Mouse (Mus musculus): ENCODE measurements around the gene Kcnk7. TPM values are rescaled to one million over a fixed set of nuclear protein-coding genes. Genes with fewer than 3 reads are reported as not detected.

Gene Kcnk7
- polyA plus RNA-seq, 1 experiment, result not detected

GRCm38 (mm10) chr19:5745756-5746710 lies 41.9 kb downstream of the Kcnk7 start:
- Histone ChIP-seq H3K4me1 (ENCODE audit: control insufficient read depth, insufficient read depth, low read length) (no peaks in the 10 kb centered on the region), H3K27ac (ENCODE audit: control insufficient read depth, insufficient read depth, low read depth, low read length, poor library complexity) (no peak overlapping the region), H3K4me3 (replicated peaks; ENCODE audit: control insufficient read depth, low read depth, low read length) (no peak overlapping the region)
- 48% methylated on average over 36 of the region's 36 CpGs for WGBS
- TF ChIP-seq POLR2A (IDR thresholded peaks at IDR 0.05; ENCODE audit: borderline replicate concordance, control insufficient read depth, low read depth, low read length) (no peak), CTCF (IDR thresholded peaks at IDR 0.05; ENCODE audit: control insufficient read depth, insufficient read depth, low read length) (no peak)

- no peak overlapping the region for H3K4me3 ChIP-seq (replicated peaks; ENCODE audit: control insufficient read depth, low read depth, low read length)
- WGBS, result 78% methylated on average over 12 of the region's 12 CpGs
- H3K27ac ChIP-seq (ENCODE audit: control insufficient read depth, insufficient read depth, low read depth, low read length, poor library complexity), result no peak overlapping the region
- no peaks in the 10 kb centered on the region for H3K4me1 ChIP-seq (ENCODE audit: control insufficient read depth, insufficient read depth, low read length)
- TF ChIP-seq CTCF (IDR thresholded peaks at IDR 0.05; ENCODE audit: control insufficient read depth, insufficient read depth, low read length) (no peak), POLR2A (IDR thresholded peaks at IDR 0.05; ENCODE audit: borderline replicate concordance, control insufficient read depth, low read depth, low read length) (no peak)
Observed at GRCm38 (mm10) chr19:5746907-5747363, 42.8 kb downstream of the Kcnk7 start.

- WGBS, result 65% methylated on average over 6 of the region's 6 CpGs
- Histone ChIP-seq H3K27ac (ENCODE audit: control insufficient read depth, insufficient read depth, low read depth, low read length, poor library complexity) (no peak overlapping the region), H3K4me3 (replicated peaks; ENCODE audit: control insufficient read depth, low read depth, low read length) (no peak overlapping the region), H3K4me1 (ENCODE audit: control insufficient read depth, insufficient read depth, low read length) (no peaks in the 10 kb centered on the region)
- no peak for TF ChIP-seq POLR2A (IDR thresholded peaks at IDR 0.05; ENCODE audit: borderline replicate concordance, control insufficient read depth, low read depth, low read length)
- TF ChIP-seq CTCF (IDR thresholded peaks at IDR 0.05; ENCODE audit: control insufficient read depth, insufficient read depth, low read length), result no peak
Observed at GRCm38 (mm10) chr19:5749476-5749875, 45.3 kb downstream of the Kcnk7 start.

- Histone ChIP-seq H3K4me3 (replicated peaks; ENCODE audit: control insufficient read depth, low read depth, low read length) (no peak overlapping the region), H3K4me1 (ENCODE audit: control insufficient read depth, insufficient read depth, low read length) (no peaks in the 10 kb centered on the region), H3K27ac (ENCODE audit: control insufficient read depth, insufficient read depth, low read depth, low read length, poor library complexity) (no peak overlapping the region)
- WGBS, result 79% methylated on average over 22 of the region's 22 CpGs
- TF ChIP-seq POLR2A (IDR thresholded peaks at IDR 0.05; ENCODE audit: borderline replicate concordance, control insufficient read depth, low read depth, low read length) (no peak), CTCF (IDR thresholded peaks at IDR 0.05; ENCODE audit: control insufficient read depth, insufficient read depth, low read length) (no peak)
Observed at GRCm38 (mm10) chr19:5750951-5751350, 46.8 kb downstream of the Kcnk7 start.

- TF ChIP-seq CTCF (IDR thresholded peaks at IDR 0.05; ENCODE audit: control insufficient read depth, insufficient read depth, low read length) (no peak), POLR2A (IDR thresholded peaks at IDR 0.05; ENCODE audit: borderline replicate concordance, control insufficient read depth, low read depth, low read length) (no peak)
- WGBS, result 65% methylated on average over 20 of the region's 20 CpGs
- Histone ChIP-seq H3K4me1 (ENCODE audit: control insufficient read depth, insufficient read depth, low read length) (no peaks in the 10 kb centered on the region), H3K27ac (ENCODE audit: control insufficient read depth, insufficient read depth, low read depth, low read length, poor library complexity) (no peak overlapping the region), H3K4me3 (replicated peaks; ENCODE audit: control insufficient read depth, low read depth, low read length) (no peak overlapping the region)
Observed at GRCm38 (mm10) chr19:5751742-5752141, 47.6 kb downstream of the Kcnk7 start.

GRCm38 (mm10) chr19:5756321-5756985 lies 52.3 kb downstream of the Kcnk7 start:
- H3K4me3 ChIP-seq (replicated peaks; ENCODE audit: control insufficient read depth, low read depth, low read length), result no peak overlapping the region
- WGBS, result 48% methylated on average over 29 of the region's 29 CpGs
- no peaks in the 10 kb centered on the region for H3K4me1 ChIP-seq (ENCODE audit: control insufficient read depth, insufficient read depth, low read length)
- TF ChIP-seq POLR2A (IDR thresholded peaks at IDR 0.05; ENCODE audit: borderline replicate concordance, control insufficient read depth, low read depth, low read length) (no peak; the same call in 1 of the 2 replicates), CTCF (IDR thresholded peaks at IDR 0.05; ENCODE audit: control insufficient read depth, insufficient read depth, low read length) (no peak)
- H3K27ac ChIP-seq (ENCODE audit: control insufficient read depth, insufficient read depth, low read depth, low read length, poor library complexity), result no peak overlapping the region

Other genes with a start within 250 kb of the Kcnk7 start
- 4.3 and 8.0 TPM in 2 replicates for gene Ccdc85b, start 246.5 kb upstream of the Kcnk7 start, polyA plus RNA-seq (2011; ENCODE audit: insufficient read depth, insufficient read length, low replicate concordance, missing spikeins)
- gene Fibp, start 243.8 kb upstream of the Kcnk7 start, polyA plus RNA-seq (2011; ENCODE audit: insufficient read depth, insufficient read length, low replicate concordance, missing spikeins), result 76.0 and 88.6 TPM in 2 replicates
- 9.5 and 20.6 TPM in 2 replicates for gene Ctsw, start 235.9 kb upstream of the Kcnk7 start, polyA plus RNA-seq (2011; ENCODE audit: insufficient read depth, insufficient read length, low replicate concordance, missing spikeins)
- gene Efemp2, start 230.4 kb upstream of the Kcnk7 start, polyA plus RNA-seq (2011; ENCODE audit: insufficient read depth, insufficient read length, low replicate concordance, missing spikeins), result 229 and 236 TPM in 2 replicates
- gene Mus81, start 216.0 kb upstream of the Kcnk7 start, polyA plus RNA-seq (2011; ENCODE audit: insufficient read depth, insufficient read length, low replicate concordance, missing spikeins), result 43.1 and 55.9 TPM in 2 replicates
- gene Cfl1, start 213.9 kb upstream of the Kcnk7 start, polyA plus RNA-seq (2011; ENCODE audit: insufficient read depth, insufficient read length, low replicate concordance, missing spikeins), result 441 and 478 TPM in 2 replicates
- 4.0 and 4.8 TPM in 2 replicates for gene 1700020D05Rik, start 200.6 kb upstream of the Kcnk7 start, polyA plus RNA-seq (2011; ENCODE audit: insufficient read depth, insufficient read length, low replicate concordance, missing spikeins)
- 15.6 and 32.5 TPM in 2 replicates for gene Snx32, start 193.8 kb upstream of the Kcnk7 start, polyA plus RNA-seq (2011; ENCODE audit: insufficient read depth, insufficient read length, low replicate concordance, missing spikeins)
- gene Ovol1, start 143.7 kb upstream of the Kcnk7 start, polyA plus RNA-seq (2011; ENCODE audit: insufficient read depth, insufficient read length, low replicate concordance, missing spikeins), result not detected in 2 replicates
- 7.4 and 12.4 TPM in 2 replicates for gene Ap5b1, start 136.3 kb upstream of the Kcnk7 start, polyA plus RNA-seq (2011; ENCODE audit: insufficient read depth, insufficient read length, low replicate concordance, missing spikeins)
- gene Rnaseh2c, start 102.5 kb upstream of the Kcnk7 start, polyA plus RNA-seq (2011; ENCODE audit: insufficient read depth, insufficient read length, low replicate concordance, missing spikeins), result 68.6 and 132 TPM in 2 replicates
- gene Kat5, start 94.1 kb upstream of the Kcnk7 start, polyA plus RNA-seq (2011; ENCODE audit: insufficient read depth, insufficient read length, low replicate concordance, missing spikeins), result 41.5 and 87.3 TPM in 2 replicates
- gene Rela, start 66.9 kb upstream of the Kcnk7 start, polyA plus RNA-seq (2011; ENCODE audit: insufficient read depth, insufficient read length, low replicate concordance, missing spikeins), result 17.3 and 36.3 TPM in 2 replicates
- 72.2 and 101 TPM in 2 replicates for gene Sipa1, start 40.7 kb upstream of the Kcnk7 start, polyA plus RNA-seq (2011; ENCODE audit: insufficient read depth, insufficient read length, low replicate concordance, missing spikeins)
- 26.8 and 60.5 TPM in 2 replicates for gene Map3k11, start 15.6 kb upstream of the Kcnk7 start, polyA plus RNA-seq (2011; ENCODE audit: insufficient read depth, insufficient read length, low replicate concordance, missing spikeins)
- gene Pcnx3, start 15.5 kb upstream of the Kcnk7 start, polyA plus RNA-seq (2011; ENCODE audit: insufficient read depth, insufficient read length, low replicate concordance, missing spikeins), result 43.5 and 99.7 TPM in 2 replicates
- 130 and 224 TPM in 2 replicates for gene Ehbp1l1, start 21.9 kb downstream of the Kcnk7 start, polyA plus RNA-seq (2011; ENCODE audit: insufficient read depth, insufficient read length, low replicate concordance, missing spikeins)
- gene Fam89b, start 25.3 kb downstream of the Kcnk7 start, polyA plus RNA-seq (2011; ENCODE audit: insufficient read depth, insufficient read length, low replicate concordance, missing spikeins), result 33.5 and 37.8 TPM in 2 replicates
- 10.5 and 13.4 TPM in 2 replicates for gene Ltbp3, start 36.5 kb downstream of the Kcnk7 start, polyA plus RNA-seq (2011; ENCODE audit: insufficient read depth, insufficient read length, low replicate concordance, missing spikeins)
- 26.8 and 38.8 TPM in 2 replicates for gene Scyl1, start 67.1 kb downstream of the Kcnk7 start, polyA plus RNA-seq (2011; ENCODE audit: insufficient read depth, insufficient read length, low replicate concordance, missing spikeins)
- 14.3 and 18.1 TPM in 2 replicates for gene Frmd8, start 170.9 kb downstream of the Kcnk7 start, polyA plus RNA-seq (2011; ENCODE audit: insufficient read depth, insufficient read length, low replicate concordance, missing spikeins)
- gene Slc25a45, start 173.4 kb downstream of the Kcnk7 start, polyA plus RNA-seq (2011; ENCODE audit: insufficient read depth, insufficient read length, low replicate concordance, missing spikeins), result 11.6 and 24.6 TPM in 2 replicates
- 4.4 and 6.4 TPM in 2 replicates for gene Tigd3, start 189.8 kb downstream of the Kcnk7 start, polyA plus RNA-seq (2011; ENCODE audit: insufficient read depth, insufficient read length, low replicate concordance, missing spikeins)
- 31.1 and 60.8 TPM in 2 replicates for gene Dpf2, start 208.6 kb downstream of the Kcnk7 start, polyA plus RNA-seq (2011; ENCODE audit: insufficient read depth, insufficient read length, low replicate concordance, missing spikeins)
- 2.3 and 5.3 TPM in 2 replicates for gene Cdc42ep2, start 220.4 kb downstream of the Kcnk7 start, polyA plus RNA-seq (2011; ENCODE audit: insufficient read depth, insufficient read length, low replicate concordance, missing spikeins)

All from bone marrow, adult 2 months (tissue).